Mouse (Mus musculus) bone marrow macrophage, adult 2 months (primary cell): ENCODE results near the gene Napsa.

Experiments used
- CTCF ChIP-seq: IDR thresholded peaks from 2 replicates; pipeline ENCODE4 v1.5.1; 2012; ENCODE audit warnings: low read depth, mild to moderate bottlenecking, low read length, moderate library complexity
- POLR2A ChIP-seq: IDR thresholded peaks from 2 replicates; pipeline ENCODE4 v1.6.1; 2012; ENCODE audit warnings: mild to moderate bottlenecking, low read depth, low read length, borderline replicate concordance

DNA sequence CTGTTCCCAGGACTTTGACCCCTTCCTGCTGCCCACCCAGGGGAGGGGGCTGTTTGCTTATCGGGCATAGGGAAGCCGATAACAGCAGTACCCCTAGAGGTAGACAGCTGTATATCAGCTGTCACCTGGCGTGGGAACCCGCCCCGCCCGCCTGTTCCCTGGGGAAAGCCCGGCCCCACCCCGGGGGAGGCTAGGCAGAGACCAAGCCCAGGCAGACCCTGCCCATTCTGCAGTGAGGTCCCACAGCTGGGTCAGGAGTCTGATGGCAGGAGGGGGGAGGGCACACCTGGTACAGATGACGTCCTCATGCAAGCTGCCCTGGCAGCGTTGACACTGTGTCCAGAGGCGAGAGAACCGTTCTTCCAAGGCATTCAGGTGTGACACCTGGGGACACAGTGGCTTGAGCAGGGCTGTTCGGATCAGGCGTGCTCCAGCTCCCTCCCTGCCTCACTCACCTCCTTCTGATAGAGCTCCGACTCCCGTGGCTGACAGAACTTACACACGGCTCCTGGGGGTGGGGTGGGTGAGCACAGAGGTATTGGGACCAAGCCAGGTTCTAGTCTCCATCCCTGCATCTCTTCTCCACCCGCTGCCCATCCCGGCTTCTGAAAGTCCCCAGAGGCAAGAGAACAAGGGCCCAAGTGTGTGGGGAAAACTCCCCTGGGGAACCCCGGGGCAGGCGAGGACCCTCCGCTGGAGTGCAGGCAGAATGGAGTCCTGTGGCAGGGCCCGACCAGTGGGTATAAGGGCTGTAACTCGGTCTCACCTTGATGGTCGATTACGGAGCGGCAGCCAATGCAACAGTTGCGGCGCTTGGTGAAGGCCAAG is 39.0 kb upstream of the Napsa start:
- TF ChIP-seq POLR2A (no peak), CTCF (no peak)
